Mouse (Mus musculus): ENCODE measurements around the gene Fam120c.

GRCm38 (mm10) chrX:151343761-151344500 is at the start of gene Fam120c:
- no peak for TF ChIP-seq EP300 (IDR thresholded peaks at IDR 0.05; ENCODE audit: low read depth)
- no peak for TF ChIP-seq CTCF (IDR thresholded peaks at IDR 0.05; ENCODE audit: low read depth)
